Mouse (Mus musculus): ENCODE results near the gene Cmtm3. TPM values are rescaled to one million over a fixed set of nuclear protein-coding genes. Genes with fewer than 3 reads are reported as not detected.

Cmtm3 gene
- polyA plus RNA-seq, 1 experiment from 2014 or later, result 185 TPM

- 82% methylated on average over 5 of the region's 5 CpGs for WGBS
- Histone ChIP-seq H3K27me3 (no peaks in the 10 kb centered on the region), H3K9me3 (no peaks in the 10 kb centered on the region), H3K27ac (no peak overlapping the region), H3K4me1 (no peaks in the 10 kb centered on the region), H3K4me3 (no peak overlapping the region), H3K36me3 (no peaks in the 10 kb centered on the region), H3K9ac (no peak overlapping the region), H3K4me2 (no peak overlapping the region)
- no peak for ATAC-seq (ENCODE audit: insufficient number of reproducible peaks, insufficient read depth, low FRiP score, low TSS enrichment, low read depth)
Observed at GRCm38 (mm10) chr8:104332665-104333631, 6.3 kb upstream of the Cmtm3 start.

- Histone ChIP-seq H3K27me3 (no peaks in the 10 kb centered on the region), H3K27ac (no peak overlapping the region), H3K4me2 (no peak overlapping the region), H3K4me1 (no peaks in the 10 kb centered on the region), H3K36me3 (no peaks in the 10 kb centered on the region), H3K9ac (no peak overlapping the region), H3K4me3 (no peak overlapping the region), H3K9me3 (no peaks in the 10 kb centered on the region)
- ATAC-seq (ENCODE audit: insufficient number of reproducible peaks, insufficient read depth, low FRiP score, low TSS enrichment, low read depth), result no peak
- WGBS, result 69% methylated on average over 5 of the region's 5 CpGs
Observed at GRCm38 (mm10) chr8:104333786-104334185, 5.4 kb upstream of the Cmtm3 start.

- no peaks in the 10 kb centered on the region for H3K9me3 ChIP-seq
- no peak for ATAC-seq (ENCODE audit: insufficient number of reproducible peaks, insufficient read depth, low FRiP score, low TSS enrichment, low read depth)
- H3K4me3 ChIP-seq, result no peak overlapping the region
- no peak overlapping the region for H3K9ac ChIP-seq
- 57% methylated on average over 1 of the region's 1 CpGs for WGBS
- 0 out of 2 replicates have a peak, but pooled peaks cover under 1% of the 10 kb centered on the region for H3K4me1 ChIP-seq
- no peak overlapping the region for H3K27ac ChIP-seq
- no peaks in the 10 kb centered on the region for H3K27me3 ChIP-seq
- H3K4me2 ChIP-seq, result no peak overlapping the region
- H3K36me3 ChIP-seq, result no peaks in the 10 kb centered on the region
Observed at GRCm38 (mm10) chr8:104334196-104334595, 5.0 kb upstream of the Cmtm3 start.

- H3K9me3 ChIP-seq, result no peaks in the 10 kb centered on the region
- H3K4me2 ChIP-seq, result no peak overlapping the region
- peaks cover 9% of the 10 kb centered on the region for H3K4me1 ChIP-seq
- H3K4me3 ChIP-seq, result no peak overlapping the region
- H3K9ac ChIP-seq, result no peak overlapping the region
- no peaks in the 10 kb centered on the region for H3K36me3 ChIP-seq
- no peaks in the 10 kb centered on the region for H3K27me3 ChIP-seq
- 86% methylated on average over 1 of the region's 1 CpGs for WGBS
- no peak for ATAC-seq (ENCODE audit: insufficient number of reproducible peaks, insufficient read depth, low FRiP score, low TSS enrichment, low read depth)
- H3K27ac ChIP-seq, result no peak overlapping the region
Observed at GRCm38 (mm10) chr8:104336806-104337205, 2.4 kb upstream of the Cmtm3 start.

- ATAC-seq (ENCODE audit: insufficient number of reproducible peaks, insufficient read depth, low FRiP score, low TSS enrichment, low read depth), result no peak
- Histone ChIP-seq H3K27ac (no peak overlapping the region), H3K9ac (no peak overlapping the region), H3K27me3 (no peaks in the 10 kb centered on the region), H3K9me3 (no peaks in the 10 kb centered on the region), H3K4me2 (no peak overlapping the region), H3K36me3 (no peaks in the 10 kb centered on the region), H3K4me1 (peaks cover 15% of the 10 kb centered on the region), H3K4me3 (no peak overlapping the region)
- WGBS, result 51% methylated on average over 3 of the region's 3 CpGs
Observed at GRCm38 (mm10) chr8:104337890-104338289, 1.3 kb upstream of the Cmtm3 start.

- H3K4me3 ChIP-seq, result peak overlapping the region; percentile 74
- H3K27me3 ChIP-seq, result no peaks in the 10 kb centered on the region
- no peaks in the 10 kb centered on the region for H3K9me3 ChIP-seq
- H3K4me2 ChIP-seq, result peak overlapping the region; percentile 74
- H3K27ac ChIP-seq, result peak overlapping the region; percentile 90; the same call in 1 of the 2 replicates
- H3K36me3 ChIP-seq, result peaks cover 11% of the 10 kb centered on the region
- H3K4me1 ChIP-seq, result peaks cover 21% of the 10 kb centered on the region
- no peak; the same call in 1 of the 2 replicates for ATAC-seq (ENCODE audit: insufficient number of reproducible peaks, insufficient read depth, low FRiP score, low TSS enrichment, low read depth)
- 0% methylated on average over 6 of the region's 6 CpGs for WGBS
- H3K9ac ChIP-seq, result peak overlapping the region; percentile 96
Observed at GRCm38 (mm10) chr8:104339983-104340232, 698 bp downstream of the Cmtm3 start.

GRCm38 (mm10) chr8:104340233-104341105 is 1.3 kb downstream of the Cmtm3 start:
- Histone ChIP-seq H3K9me3 (no peaks in the 10 kb centered on the region), H3K4me2 (peak overlapping the region; percentile 74), H3K9ac (peak overlapping the region; percentile 96), H3K4me3 (peak overlapping the region; percentile 74), H3K36me3 (peaks cover 16% of the 10 kb centered on the region), H3K27ac (peak overlapping the region; percentile 90), H3K27me3 (no peaks in the 10 kb centered on the region), H3K4me1 (peaks cover 21% of the 10 kb centered on the region)
- WGBS, result under 1% methylated on average over 51 of the region's 54 CpGs
- peak; percentile 79 for ATAC-seq (ENCODE audit: insufficient number of reproducible peaks, insufficient read depth, low FRiP score, low TSS enrichment, low read depth)

GRCm38 (mm10) chr8:104341106-104341561 is 1.9 kb downstream of the Cmtm3 start:
- peak; percentile 56 for ATAC-seq (ENCODE audit: insufficient number of reproducible peaks, insufficient read depth, low FRiP score, low TSS enrichment, low read depth)
- Histone ChIP-seq H3K4me2 (peak overlapping the region; percentile 74), H3K27me3 (no peaks in the 10 kb centered on the region), H3K4me1 (peaks cover 21% of the 10 kb centered on the region), H3K4me3 (peak overlapping the region; percentile 74), H3K27ac (peak overlapping the region; percentile 90), H3K36me3 (peaks cover 22% of the 10 kb centered on the region), H3K9me3 (no peaks in the 10 kb centered on the region), H3K9ac (peak overlapping the region; percentile 96)
- WGBS, result under 1% methylated on average over 24 of the region's 24 CpGs

GRCm38 (mm10) chr8:104341678-104342077 is 2.5 kb downstream of the Cmtm3 start:
- peak overlapping the region; percentile 96 for H3K9ac ChIP-seq
- H3K36me3 ChIP-seq, result peaks cover 27% of the 10 kb centered on the region
- H3K4me3 ChIP-seq, result peak overlapping the region; percentile 74
- peak overlapping the region; percentile 90 for H3K27ac ChIP-seq
- no peaks in the 10 kb centered on the region for H3K27me3 ChIP-seq
- H3K4me1 ChIP-seq, result peaks cover 21% of the 10 kb centered on the region
- no peak for ATAC-seq (ENCODE audit: insufficient number of reproducible peaks, insufficient read depth, low FRiP score, low TSS enrichment, low read depth)
- 38% methylated on average over 6 of the region's 6 CpGs for WGBS
- H3K9me3 ChIP-seq, result no peaks in the 10 kb centered on the region
- H3K4me2 ChIP-seq, result peak overlapping the region; percentile 74

- no peak for ATAC-seq (ENCODE audit: insufficient number of reproducible peaks, insufficient read depth, low FRiP score, low TSS enrichment, low read depth)
- WGBS, result 78% methylated on average over 5 of the region's 5 CpGs
- H3K36me3 ChIP-seq, result peaks cover 35% of the 10 kb centered on the region
- peaks cover 21% of the 10 kb centered on the region for H3K4me1 ChIP-seq
- no peaks in the 10 kb centered on the region for H3K27me3 ChIP-seq
- peak overlapping the region; percentile 7; the same call in 1 of the 2 replicates for H3K9ac ChIP-seq
- H3K4me2 ChIP-seq, result no peak overlapping the region
- no peak overlapping the region for H3K27ac ChIP-seq
- H3K4me3 ChIP-seq, result no peak overlapping the region
- no peaks in the 10 kb centered on the region for H3K9me3 ChIP-seq
Observed at GRCm38 (mm10) chr8:104342426-104342825, 3.2 kb downstream of the Cmtm3 start.

- Histone ChIP-seq H3K27me3 (no peaks in the 10 kb centered on the region), H3K27ac (no peak overlapping the region), H3K4me3 (no peak overlapping the region), H3K4me1 (peaks cover 21% of the 10 kb centered on the region), H3K36me3 (peaks cover 40% of the 10 kb centered on the region), H3K4me2 (no peak overlapping the region), H3K9me3 (no peaks in the 10 kb centered on the region), H3K9ac (no peak overlapping the region)
- ATAC-seq (ENCODE audit: insufficient number of reproducible peaks, insufficient read depth, low FRiP score, low TSS enrichment, low read depth), result no peak
- WGBS, result 10% methylated on average over 7 of the region's 7 CpGs
Observed at GRCm38 (mm10) chr8:104343957-104344356, 4.7 kb downstream of the Cmtm3 start.
